Mouse (Mus musculus): Measurements from ENCODE around the gene Cdkn3.
"Not testable (repeated sequence)": the region's sequence is repeated elsewhere in the genome, so short reads cannot be mapped to it uniquely, and the experiment has no call there.

Gene Cdkn3

GRCm38 (mm10) chr14:46760355-46761029 lies at the start of gene Cdkn3:
Cdkn3 (plus strand) TSS chr14:46760541.
- DNase-seq = peak; percentile 87

DNA sequence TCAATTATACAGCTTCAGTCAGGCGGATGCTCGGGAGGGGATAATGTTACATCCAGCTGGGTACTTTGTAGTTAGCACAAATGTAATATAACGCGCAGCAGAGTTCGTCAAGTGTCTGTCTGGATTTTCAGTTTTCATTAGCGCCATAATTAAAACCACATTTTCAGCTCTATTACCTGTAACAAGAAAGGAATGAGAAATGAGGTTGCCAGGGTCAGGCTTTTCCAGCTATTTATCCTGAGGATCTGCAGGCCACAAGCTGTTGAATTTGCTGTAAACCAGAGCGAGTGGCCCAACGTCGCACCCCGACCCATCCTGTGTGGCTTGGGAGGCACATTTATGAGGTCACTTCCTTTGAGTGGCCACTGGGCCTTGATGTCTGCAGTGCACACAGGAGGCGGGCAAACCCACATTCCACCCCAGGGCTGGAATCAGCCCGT lies 41.8 kb upstream of the Cdkn3 start:
- no peak for DNase-seq

DNA sequence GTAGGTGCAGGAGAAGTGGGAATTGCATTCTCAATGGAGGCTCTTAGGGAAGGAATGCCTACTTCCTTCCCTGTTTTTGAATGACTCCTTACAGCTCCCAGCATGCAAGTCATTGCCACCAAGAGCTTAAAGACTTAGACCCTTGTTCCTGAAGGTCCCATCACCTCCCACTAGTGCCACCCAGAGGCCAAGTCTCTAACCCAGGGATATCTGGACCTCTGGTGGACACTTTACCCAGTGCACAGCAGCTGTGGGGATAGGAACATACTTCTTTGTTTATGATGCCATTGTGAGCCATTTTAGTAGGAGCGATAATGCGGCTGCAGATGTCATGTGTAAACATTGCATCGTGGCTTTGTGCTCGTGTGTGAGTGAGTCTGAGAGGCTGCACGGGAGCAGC lies 38.3 kb upstream of the Cdkn3 start:
- DNase-seq = no peak

DNA sequence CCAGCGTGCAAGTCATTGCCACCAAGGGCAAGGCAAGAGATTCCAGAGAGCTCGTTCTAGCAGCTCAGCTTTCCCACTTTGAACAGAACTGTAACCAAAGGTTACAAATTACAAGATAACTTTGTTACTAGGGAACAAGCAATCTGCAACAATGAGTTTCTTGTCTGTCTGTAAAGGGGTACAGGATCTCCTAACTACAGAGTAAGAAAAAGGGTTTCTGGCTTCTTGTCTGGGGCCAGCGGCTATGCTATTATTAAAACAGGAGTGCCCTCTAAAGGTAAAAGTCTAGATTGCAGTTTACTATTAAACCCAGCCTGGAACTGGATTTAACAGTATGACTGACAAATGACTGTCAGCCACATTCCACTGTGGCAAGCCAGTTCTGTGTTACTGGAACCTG lies 36.5 kb upstream of the Cdkn3 start:
- no peak for DNase-seq

GRCm38 (mm10) chr14:46724941-46725340 lies 35.4 kb upstream of the Cdkn3 start:
- DNase-seq = no peak

DNA sequence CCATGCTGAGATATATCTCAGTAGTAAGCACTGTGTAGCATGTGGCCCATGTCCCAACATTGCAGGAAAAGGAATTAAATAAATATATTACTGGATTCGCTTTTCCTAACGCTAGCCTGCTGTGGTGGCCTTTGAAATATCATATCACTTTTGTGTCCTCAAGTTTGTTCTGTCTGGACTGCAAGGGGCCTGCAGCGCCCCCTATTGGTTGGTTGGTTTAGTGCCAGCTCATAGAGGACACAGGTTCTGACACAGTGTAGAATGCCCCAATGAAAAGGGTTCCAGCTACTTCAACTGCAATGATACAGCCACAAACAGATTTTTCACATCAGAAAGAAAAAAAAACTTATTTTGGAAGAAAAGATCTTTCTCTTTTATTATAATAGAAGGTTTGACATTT lies 34.6 kb upstream of the Cdkn3 start:
- no peak for DNase-seq

- DNase-seq = no peak
Observed at GRCm38 (mm10) chr14:46734262-46734661, 26.1 kb upstream of the Cdkn3 start.

DNA sequence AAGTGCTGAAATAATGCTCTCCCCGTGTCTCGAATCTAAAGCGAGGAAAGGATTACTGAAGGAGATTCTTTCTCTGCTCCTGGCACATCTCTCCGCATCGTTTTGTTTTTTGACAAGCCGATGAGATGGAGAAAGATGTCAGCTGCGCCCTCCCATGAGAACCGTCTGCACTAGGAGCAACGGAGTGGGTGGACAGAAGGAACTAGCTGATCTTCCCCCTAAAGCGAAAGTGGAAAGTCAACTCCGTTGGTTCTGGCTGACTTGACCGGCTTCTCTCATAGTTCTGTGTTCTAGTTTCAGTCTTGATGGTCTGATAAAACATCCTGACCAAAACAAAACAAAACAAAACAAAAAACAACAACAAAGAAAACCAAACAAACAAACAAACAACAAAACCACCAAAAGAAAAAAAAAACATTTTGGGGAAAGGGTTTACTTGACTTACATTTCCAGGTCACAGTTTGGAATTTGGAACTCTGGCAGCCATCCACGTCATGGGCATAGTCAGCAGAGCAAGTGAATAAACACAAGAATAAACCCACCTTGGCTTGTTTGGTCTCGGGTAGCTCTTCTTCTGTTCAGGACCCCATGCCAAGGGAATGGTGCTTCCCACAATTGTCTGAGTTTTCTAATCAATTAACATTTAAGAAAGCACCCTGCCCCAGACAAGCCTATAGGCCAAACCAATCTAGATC lies 25.4 kb upstream of the Cdkn3 start:
- no peak for DNase-seq

DNA sequence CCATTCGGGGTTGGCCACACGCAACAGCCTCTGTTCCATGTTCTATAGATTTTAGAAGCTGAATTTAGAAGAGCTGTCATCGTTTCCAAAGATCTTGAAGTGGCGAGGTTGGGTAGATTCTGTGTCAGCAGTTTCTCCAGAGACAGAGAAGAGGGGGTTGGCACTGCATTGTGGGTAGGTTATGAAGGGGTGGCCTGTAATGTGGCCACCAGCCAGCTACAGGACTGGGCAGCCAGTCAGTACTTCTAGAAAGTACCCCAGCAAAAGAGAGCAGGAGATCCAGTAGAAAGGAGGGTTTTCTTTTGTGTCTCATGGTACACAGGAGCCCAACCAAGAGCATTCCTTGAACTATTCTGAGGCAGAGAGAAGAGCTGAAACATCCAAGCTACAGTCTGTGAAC lies 24.0 kb upstream of the Cdkn3 start:
- DNase-seq = no peak

DNA sequence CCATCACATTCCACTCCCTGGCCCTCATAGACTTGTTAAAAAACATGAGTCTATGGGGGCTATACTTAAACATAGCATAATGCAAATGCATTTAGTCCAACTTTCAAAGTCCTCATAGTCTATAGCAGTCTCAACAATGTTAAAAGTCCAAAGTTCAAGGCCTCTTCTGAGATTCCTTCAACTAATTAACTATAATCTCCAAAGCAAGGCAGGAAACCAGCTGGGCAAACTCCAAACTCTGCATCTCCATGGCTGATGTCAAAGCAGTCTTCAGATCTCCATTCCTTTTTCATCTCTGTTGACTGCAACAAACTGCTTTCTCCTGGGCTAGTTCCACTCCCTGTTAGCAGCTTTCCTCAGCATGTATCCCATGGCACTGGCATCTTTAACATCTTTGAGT lies 23.0 kb upstream of the Cdkn3 start:
- not testable (repeated sequence) for DNase-seq

GRCm38 (mm10) chr14:46742674-46743073 lies 17.7 kb upstream of the Cdkn3 start:
- no peak for DNase-seq

GRCm38 (mm10) chr14:46745413-46745812 lies 14.9 kb upstream of the Cdkn3 start:
- no peak for DNase-seq

DNA sequence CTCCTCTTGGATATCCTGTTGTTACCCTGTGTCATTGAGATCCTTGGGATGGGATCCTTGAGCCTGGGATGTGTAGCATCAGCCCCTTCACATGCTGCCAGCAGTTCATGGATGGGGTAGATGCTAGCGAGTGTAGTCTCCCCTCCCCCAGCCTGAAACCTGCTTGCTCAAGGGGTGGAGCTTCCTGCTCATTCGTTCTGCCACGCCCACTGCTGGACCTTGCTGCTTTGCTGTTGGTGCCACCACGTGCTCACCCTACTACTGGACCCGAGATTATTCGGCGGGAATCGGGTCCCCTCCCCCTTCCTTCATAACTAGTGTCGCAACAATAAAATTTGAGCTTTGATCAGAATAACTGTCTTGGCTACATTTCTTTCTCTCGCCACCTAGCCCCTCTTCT lies 6.0 kb upstream of the Cdkn3 start:
- not testable (repeated sequence) for DNase-seq

DNA sequence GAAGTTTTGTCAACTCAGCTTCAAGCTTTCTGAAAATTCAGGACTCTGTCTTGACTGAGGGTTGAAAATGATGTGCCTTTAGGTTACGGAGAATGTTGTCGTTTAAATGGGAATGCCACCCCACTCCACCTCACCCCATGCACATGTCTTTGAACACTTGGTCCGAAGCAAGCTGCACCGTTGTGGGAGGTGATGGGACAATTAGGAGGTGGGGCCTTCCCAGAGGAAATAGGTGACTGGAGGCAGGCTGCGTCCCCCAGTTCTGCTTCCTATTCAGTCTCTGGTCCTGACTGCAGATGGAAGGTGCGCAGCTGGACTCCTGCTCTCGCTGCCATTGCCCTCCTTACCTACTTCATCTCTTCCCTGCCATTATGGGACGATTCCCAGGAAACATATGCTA lies 4.5 kb upstream of the Cdkn3 start:
- no peak for DNase-seq

DNA sequence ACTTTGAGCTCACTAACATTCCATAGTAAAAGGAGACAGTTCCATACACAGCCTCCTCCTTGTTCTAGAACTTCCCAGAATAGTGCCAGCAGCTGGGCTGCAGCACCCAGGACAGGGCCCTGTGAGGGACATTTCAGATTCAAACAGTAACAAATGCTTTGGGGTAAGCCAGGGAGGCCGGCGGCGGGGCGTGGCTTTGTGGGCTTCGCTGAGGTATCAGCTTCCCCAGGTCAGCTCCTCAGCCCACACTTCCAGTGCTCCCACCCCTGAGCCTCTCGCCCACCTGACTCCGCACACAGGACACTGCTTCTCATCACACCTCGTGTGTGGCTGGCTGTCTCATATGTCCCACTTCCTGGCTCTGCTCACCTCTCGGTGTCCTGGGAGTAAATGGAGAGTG lies 2.6 kb upstream of the Cdkn3 start:
- DNase-seq = no peak

GRCm38 (mm10) chr14:46759970-46760354 lies 379 bp upstream of the Cdkn3 start:
- no peak for DNase-seq

DNA sequence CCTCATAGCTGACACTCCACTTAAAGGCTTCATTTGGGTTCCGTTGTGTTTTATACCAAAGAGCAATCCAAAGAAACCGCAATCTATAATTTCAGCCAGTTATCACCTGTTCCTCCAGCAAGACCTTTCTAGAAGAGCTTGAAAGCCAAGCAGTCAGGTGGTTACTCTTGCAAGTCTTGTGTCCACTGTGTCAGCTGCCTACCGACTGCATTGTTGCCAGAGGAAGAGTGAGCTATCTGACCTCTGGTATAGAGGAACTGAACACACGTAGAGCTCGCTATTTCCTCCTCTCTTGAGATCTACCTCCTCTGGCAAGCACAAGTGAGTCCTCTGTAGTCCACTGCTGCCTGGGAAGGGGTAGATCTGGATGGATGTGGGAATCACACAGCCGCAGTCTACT lies 845 bp downstream of the Cdkn3 start:
- no peak for DNase-seq

GRCm38 (mm10) chr14:46767116-46767515 lies 6.8 kb downstream of the Cdkn3 start:
- peak; percentile 11 for DNase-seq

- DNase-seq = no peak
Observed at GRCm38 (mm10) chr14:46770036-46770435, 9.7 kb downstream of the Cdkn3 start.

- no peak for DNase-seq
Observed at GRCm38 (mm10) chr14:46778756-46779155, 18.4 kb downstream of the Cdkn3 start.

GRCm38 (mm10) chr14:46779217-46779616 lies 18.9 kb downstream of the Cdkn3 start:
- DNase-seq = no peak

DNA sequence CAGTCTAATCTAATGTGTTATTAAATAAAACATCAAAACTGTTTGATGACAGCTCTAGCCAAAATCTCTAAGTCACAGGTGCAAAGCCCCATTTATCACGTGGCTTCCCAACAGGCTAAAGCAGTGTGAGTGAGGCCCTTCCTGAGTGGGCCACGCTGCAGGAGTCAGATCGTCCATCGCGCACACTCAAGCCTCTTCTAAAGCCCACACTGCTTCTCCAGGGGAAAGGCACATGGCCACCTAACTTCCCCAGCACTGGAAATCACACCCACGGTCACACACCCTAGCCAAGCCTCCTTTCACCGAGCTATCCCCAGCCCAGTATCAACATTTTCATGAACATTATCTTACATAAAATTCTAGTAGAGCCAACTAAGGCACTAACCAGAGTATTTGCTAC lies 20.7 kb downstream of the Cdkn3 start:
- DNase-seq = no peak

DNA sequence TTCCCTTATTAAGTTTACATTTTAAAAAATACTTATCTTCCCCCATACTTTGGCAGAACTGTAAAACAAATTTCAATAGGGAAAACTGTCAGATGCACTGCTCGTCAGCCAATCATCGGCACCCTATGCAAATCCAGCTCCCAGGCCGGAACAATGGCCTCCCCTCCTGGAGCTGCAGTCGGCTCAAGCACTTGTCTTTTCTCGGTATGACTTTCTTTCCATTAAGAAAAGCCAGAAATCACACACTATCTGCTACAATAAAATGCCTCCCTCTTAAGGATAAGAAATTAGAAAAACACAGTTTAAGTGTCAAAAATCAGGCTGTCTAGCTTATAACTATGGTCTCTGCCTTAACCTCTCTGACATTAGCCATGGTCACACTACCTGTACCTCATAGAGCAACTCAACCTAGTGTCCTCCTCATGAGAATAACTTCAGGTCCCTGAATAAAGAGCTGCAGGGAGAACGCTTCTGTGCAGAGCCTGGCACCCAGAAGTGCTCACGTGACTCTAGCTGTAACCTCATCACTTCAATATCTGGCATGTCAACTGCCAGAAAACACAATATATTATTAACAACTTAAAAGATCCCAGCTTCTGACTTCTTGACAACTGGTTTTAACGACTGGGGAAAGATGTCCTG lies 22.0 kb downstream of the Cdkn3 start:
- no peak for DNase-seq

DNA sequence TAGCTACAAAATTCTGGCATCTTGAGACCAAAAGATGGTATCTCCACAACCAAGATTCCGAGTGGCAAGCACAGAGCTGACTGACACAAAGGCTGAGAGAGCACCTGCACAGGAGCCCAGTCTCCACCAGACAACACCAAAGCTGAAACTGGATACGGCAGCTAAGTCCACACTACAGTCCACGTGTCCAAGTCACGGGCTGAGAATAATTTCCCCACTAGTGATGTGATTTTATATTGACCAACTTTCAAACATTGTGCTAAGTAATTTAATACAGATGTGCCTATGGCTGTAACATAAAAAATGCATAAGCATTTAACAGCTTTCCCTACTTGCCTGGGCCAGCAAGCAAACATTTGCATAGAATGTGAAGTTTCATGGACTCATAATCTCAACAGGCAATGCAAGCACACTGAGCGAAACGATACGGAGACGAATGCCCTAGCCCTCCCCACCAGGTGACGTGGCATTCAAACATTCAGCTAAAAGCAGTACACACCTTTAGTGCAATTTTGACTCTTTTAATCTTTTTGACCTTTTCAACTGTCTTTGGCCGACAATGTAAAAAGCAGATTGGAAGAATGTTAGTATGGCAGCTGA lies 23.1 kb downstream of the Cdkn3 start:
- no peak for DNase-seq
